Mouse (Mus musculus) E14TG2a.4 (cell line): ENCODE data around the gene C1qtnf5.
A peak's percentile ranks its signal among the peaks of the same experiment; 100 is the strongest.

Source experiments
- H3K27me3 ChIP-seq: 2 replicates; pipeline ENCODE4 v1.6.1; 2014; ENCODE audit warnings: low read length, control low read depth; ENCODE audit not compliant: insufficient read depth
- H3K36me3 ChIP-seq: 2 replicates; pipeline ENCODE4 v1.6.1; 2014; ENCODE audit warnings: low read length, control low read depth; ENCODE audit not compliant: insufficient read depth
- H3K4me1 ChIP-seq: replicated peaks from 2 replicates; pipeline ENCODE4 v1.6.1; 2014; ENCODE audit warnings: low read depth, low read length, control low read depth
- H3K4me3 ChIP-seq: replicated peaks from 2 replicates; pipeline ENCODE4 v1.5.1; 2014; ENCODE audit warnings: mild to moderate bottlenecking, low read length
- H3K9me3 ChIP-seq: 2 replicates; pipeline ENCODE4 v1.6.1; 2014; ENCODE audit warnings: low read length, control low read depth
- CTCF ChIP-seq: conservative IDR thresholded peaks from 2 replicates; pipeline ENCODE4 v1.5.1; 2014; ENCODE audit warnings: low read length
- NANOG ChIP-seq: IDR thresholded peaks from 2 replicates; pipeline ENCODE4 v1.6.1; 2014; ENCODE audit warnings: borderline replicate concordance, low read length, mixed read lengths
- POU5F1 ChIP-seq: IDR thresholded peaks from 2 replicates; pipeline ENCODE4 v1.6.1; 2014; ENCODE audit warnings: low read length, borderline replicate concordance

The C1qtnf5 gene

GRCm38 (mm10) chr9:44135731-44136411 is 28.8 kb downstream of the C1qtnf5 start:
- peaks cover 47% of the 10 kb centered on the region for H3K36me3 ChIP-seq
- peaks cover 80% of the 10 kb centered on the region for H3K4me1 ChIP-seq
- H3K27me3 ChIP-seq: peaks cover 56% of the 10 kb centered on the region
- H3K9me3 ChIP-seq: no peaks in the 10 kb centered on the region
- TF ChIP-seq POU5F1 (no peak), NANOG (no peak), CTCF (no peak)
- peak overlapping the region; percentile 86 for H3K4me3 ChIP-seq

- TF ChIP-seq CTCF (no peak), POU5F1 (no peak), NANOG (no peak)
- H3K27me3 ChIP-seq: peaks cover 39% of the 10 kb centered on the region
- peaks cover 64% of the 10 kb centered on the region for H3K36me3 ChIP-seq
- no peak overlapping the region for H3K4me3 ChIP-seq
- H3K4me1 ChIP-seq: peaks cover 84% of the 10 kb centered on the region
- no peaks in the 10 kb centered on the region for H3K9me3 ChIP-seq
Observed at GRCm38 (mm10) chr9:44137846-44138245, 30.8 kb downstream of the C1qtnf5 start.

- Histone ChIP-seq H3K36me3 (peaks cover 81% of the 10 kb centered on the region), H3K4me1 (peaks cover 72% of the 10 kb centered on the region), H3K9me3 (no peaks in the 10 kb centered on the region), H3K4me3 (0 out of 2 replicates have a peak overlapping the region, but pooled peaks have one; percentile 10), H3K27me3 (no peaks in the 10 kb centered on the region)
- no peak for TF ChIP-seq POU5F1
Observed at GRCm38 (mm10) chr9:44141951-44142350, 34.9 kb downstream of the C1qtnf5 start.

- Histone ChIP-seq H3K4me1 (peaks cover 67% of the 10 kb centered on the region), H3K4me3 (peak overlapping the region; percentile 10; the same call in 1 of the 2 replicates), H3K9me3 (no peaks in the 10 kb centered on the region), H3K27me3 (no peaks in the 10 kb centered on the region), H3K36me3 (peaks cover 78% of the 10 kb centered on the region)
- TF ChIP-seq NANOG (no peak), POU5F1 (no peak), CTCF (no peak)
Observed at GRCm38 (mm10) chr9:44143421-44143820, 36.4 kb downstream of the C1qtnf5 start.

GRCm38 (mm10) chr9:44144023-44144717 is 37.1 kb downstream of the C1qtnf5 start:
- Histone ChIP-seq H3K36me3 (peaks cover 78% of the 10 kb centered on the region), H3K27me3 (no peaks in the 10 kb centered on the region), H3K4me3 (0 out of 2 replicates have a peak overlapping the region, but pooled peaks have one; percentile 10), H3K4me1 (peaks cover 60% of the 10 kb centered on the region), H3K9me3 (no peaks in the 10 kb centered on the region)
- TF ChIP-seq POU5F1 (no peak), CTCF (peak; percentile 21)

- Histone ChIP-seq H3K4me3 (no peak overlapping the region), H3K36me3 (peaks cover 78% of the 10 kb centered on the region), H3K9me3 (no peaks in the 10 kb centered on the region), H3K4me1 (peaks cover 55% of the 10 kb centered on the region), H3K27me3 (no peaks in the 10 kb centered on the region)
- TF ChIP-seq POU5F1 (no peak), CTCF (no peak)
Observed at GRCm38 (mm10) chr9:44144718-44145060, 37.6 kb downstream of the C1qtnf5 start.

GRCm38 (mm10) chr9:44147290-44147689 is 40.2 kb downstream of the C1qtnf5 start:
- Histone ChIP-seq H3K4me1 (peaks cover 29% of the 10 kb centered on the region), H3K36me3 (peaks cover 79% of the 10 kb centered on the region), H3K4me3 (no peak overlapping the region), H3K9me3 (no peaks in the 10 kb centered on the region), H3K27me3 (no peaks in the 10 kb centered on the region)
- no peak for TF ChIP-seq NANOG
- peak; percentile 46 for TF ChIP-seq CTCF
- TF ChIP-seq POU5F1: no peak
